Mouse (Mus musculus) right cerebral cortex, postnatal 10 days (tissue): Measurements from ENCODE around the gene Sorbs2.
"Not testable (repeated sequence)": the region's sequence is repeated elsewhere in the genome, so short reads cannot be mapped to it uniquely, and the experiment has no call there.

ENCODE experiments used
- DNase-seq, 2 experiments: peaks; one replicate each; pipeline ENCODE4 v3.0.0; 2021; ENCODE audit warnings: low spot score in 2 of 2

Gene Sorbs2

DNA sequence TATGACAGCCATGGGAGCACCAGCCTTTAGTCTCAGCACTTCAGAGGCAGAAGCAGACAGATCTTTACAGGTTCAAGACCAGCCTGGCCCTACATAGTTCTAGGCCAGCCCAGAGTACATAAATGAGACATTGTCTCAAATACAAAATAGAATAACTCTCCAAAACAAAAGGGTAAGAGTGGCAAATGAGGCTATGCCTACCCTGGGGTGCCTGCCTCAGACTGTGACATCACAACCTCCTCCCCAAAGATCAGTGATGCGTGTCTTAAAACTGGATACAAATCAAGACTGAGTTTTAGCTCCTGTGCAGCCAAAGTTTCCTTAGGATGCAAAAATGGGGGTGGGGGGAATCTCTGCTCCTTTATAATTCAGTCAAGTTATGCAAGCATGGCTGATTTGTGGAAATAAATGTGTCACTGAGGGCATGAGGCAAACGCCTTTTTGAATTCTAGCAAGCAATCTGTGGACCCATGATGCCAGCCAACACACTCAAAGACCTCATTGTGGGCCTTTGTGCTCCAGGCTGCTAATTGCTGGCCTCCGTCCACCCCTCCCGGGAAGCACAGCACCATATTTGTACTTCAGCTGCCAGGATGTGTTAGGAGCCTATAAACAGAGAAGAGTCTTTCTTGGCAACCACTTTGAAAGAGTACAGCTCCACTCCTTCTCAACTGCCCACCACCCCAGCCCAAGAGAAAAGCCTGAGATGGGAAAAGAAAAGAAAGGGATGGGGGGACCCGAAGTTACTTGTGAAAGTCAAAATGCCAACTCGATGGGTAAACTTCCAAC is 336.7 kb downstream of the Sorbs2 start:
- DNase-seq, result peak; percentile 88 to 92

DNA sequence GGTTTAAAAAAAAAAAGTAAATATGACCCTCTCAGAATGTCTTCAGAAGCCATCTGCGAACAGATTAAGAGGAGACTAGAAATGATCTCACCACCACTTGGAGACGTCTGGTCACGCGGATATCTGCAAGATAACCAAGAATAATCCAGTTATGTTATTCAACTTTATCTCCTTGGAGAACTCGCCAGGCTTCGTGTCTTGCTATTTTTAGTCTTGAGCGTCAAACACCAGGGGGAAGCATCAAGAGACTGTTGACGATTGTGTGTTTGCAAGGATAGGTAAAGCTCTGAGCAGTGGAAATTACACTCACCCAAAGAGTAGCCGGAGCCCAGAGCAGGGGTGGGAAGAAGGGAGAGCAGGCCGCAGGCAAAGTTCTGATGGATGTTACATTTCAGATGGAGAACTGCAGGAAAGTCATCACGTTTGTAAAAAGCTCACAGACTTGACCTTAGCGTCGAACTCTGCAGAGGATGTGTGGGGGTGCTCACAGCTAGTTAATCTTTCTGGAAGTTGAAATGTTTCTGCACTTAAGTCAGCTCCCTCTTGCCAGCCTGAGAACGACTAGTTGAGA is 337.4 kb downstream of the Sorbs2 start:
- DNase-seq, result peak in 1 of 2 experiments; percentile 40

DNA sequence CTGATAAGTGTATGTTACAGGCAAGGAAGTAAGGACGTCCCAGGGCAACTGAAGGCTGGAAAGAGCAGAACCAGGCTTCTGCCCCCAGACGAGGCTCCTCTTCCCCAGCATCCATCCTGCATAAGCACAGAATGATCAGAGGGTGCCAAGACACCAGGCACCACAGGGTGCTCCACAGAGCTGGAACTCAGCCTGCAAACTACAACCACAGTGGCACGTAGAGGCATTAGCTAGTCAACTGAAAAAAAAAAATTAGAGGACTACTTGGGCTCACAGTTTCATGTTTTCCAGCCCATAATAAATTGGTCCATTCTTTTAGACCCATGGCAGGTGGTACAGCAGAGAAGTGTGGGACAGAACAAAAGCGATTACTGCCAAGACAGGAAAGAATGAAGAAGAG is 338.3 kb downstream of the Sorbs2 start:
- no peak for DNase-seq

DNA sequence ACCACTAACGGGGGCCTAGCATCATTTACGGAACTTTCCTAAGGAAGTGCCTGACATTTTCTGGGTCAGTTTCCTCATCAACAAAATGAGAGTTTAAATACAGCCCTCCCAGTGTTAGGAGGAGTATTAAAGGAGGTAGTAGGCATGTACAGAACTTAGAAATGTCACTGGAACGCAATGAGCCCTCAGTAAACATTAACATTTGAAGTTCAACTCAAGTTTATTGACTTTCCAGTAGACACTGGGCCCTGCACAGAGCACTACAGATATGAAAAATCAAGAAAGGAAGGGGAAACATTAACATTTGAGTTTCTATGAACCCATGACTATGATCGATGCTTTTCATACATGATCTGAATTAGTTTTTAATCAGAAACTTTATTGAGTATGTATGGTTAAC is 347.5 kb downstream of the Sorbs2 start:
- DNase-seq, result no peak

DNA sequence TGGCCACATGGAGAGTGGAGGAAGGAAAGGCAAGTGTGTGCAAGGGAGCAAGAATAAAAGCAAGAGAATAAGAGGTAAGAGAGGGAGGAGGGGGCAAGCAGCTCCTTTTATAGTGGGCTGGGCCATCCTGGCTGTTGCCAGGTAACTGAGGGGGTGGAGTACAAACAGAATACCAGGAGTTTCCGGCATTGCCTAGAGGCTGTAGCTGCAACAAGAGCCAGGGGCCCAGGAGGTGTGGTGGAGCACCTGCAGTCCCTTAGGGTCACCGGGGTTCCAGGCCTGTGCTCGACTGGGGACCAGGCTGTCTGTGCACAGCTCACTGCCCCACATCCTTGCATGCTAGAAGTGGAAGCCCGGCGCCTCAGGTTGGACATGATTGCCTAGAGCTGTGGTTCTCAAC is 350.1 kb downstream of the Sorbs2 start:
- no peak for DNase-seq

DNA sequence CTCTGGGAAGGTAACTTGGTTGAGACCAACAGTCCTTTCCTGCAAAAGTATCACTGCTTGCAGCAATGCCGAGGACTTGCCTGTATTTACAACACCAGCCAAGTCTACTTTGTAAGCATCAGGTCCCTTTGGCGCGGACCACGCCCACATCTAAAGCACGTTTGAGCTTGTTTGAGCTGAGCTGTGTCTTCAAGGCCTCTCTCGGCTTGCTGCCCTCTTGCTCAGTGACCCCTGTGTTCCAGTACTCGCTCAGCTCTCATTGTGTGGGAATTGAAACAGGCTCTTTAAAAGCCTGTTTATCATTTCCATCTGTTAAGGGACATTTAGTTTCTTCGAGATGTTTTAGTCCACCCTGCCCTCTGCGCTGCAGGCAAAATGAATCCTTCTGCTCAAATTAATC is 350.8 kb downstream of the Sorbs2 start:
- DNase-seq, result no peak

DNA sequence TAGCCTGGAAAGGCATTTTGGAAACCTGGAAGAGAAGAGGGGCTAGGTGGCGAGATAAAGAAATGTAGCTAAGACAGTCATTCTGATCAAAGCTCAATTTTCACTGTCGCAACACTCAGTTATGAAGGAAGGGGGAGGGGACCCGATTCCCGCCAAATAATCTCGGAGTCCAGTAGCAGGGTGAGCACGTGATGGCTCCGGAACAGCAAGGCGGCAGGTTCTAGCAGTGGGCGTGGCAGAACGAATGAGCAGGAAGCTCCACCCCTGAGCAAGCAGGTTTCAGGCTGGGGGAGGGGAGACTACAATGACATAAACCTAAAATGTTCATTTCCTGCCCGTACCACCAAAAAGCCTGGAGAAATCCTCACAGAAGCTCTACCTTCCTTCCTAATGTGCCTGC is 364.0 kb downstream of the Sorbs2 start:
- not testable (repeated sequence) for DNase-seq

DNA sequence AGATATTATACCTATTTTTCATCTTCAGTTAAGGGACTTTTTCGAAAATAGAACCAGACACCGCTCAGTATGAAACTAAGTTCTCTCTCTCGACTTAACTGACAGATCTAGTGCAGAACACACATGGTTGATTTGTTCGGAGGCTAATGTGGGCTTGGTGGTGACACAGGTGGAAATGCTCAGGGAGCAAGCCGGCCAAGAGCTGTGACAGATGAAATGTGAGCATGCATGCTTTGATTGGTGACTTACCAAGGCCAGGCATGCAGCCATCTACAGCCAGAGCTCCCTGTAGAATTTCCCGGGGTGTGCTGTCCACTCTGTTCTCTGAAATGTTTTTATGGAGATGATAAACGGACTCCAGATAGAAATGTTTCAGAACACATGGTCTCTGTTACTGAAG is 364.5 kb downstream of the Sorbs2 start:
- no peak for DNase-seq

DNA sequence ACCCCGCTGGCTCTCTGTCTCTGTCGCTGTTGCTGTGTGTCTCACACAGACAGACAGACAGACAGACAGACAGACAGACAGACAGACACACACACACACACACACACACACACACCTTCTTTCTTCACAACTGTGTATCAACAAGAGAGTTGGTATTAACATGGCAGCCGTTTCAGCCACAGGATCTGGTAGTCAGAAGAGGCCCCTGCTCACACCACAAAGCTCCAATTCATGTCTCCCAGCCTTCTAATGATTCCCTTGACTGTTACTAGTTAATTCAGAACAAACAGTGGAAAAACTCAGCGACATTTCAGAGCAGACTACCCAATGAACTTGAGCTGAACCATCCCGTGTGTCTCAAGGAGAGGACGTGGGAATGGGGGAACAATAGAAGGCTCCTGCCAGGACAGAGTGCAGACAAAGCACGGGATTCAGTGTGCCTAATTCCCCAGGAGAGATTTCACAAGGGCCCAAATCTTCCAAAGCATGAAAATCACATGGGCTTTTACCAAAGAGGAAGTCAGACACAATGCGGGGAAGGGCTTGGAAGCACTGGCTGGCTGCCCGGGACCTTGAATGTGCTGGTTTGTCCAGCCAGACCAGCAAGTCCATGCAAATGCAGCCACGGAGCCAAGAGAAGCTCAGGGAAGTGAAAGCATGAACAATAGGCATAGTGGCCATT is 367.5 kb downstream of the Sorbs2 start:
- peak; percentile 75 to 78 for DNase-seq

DNA sequence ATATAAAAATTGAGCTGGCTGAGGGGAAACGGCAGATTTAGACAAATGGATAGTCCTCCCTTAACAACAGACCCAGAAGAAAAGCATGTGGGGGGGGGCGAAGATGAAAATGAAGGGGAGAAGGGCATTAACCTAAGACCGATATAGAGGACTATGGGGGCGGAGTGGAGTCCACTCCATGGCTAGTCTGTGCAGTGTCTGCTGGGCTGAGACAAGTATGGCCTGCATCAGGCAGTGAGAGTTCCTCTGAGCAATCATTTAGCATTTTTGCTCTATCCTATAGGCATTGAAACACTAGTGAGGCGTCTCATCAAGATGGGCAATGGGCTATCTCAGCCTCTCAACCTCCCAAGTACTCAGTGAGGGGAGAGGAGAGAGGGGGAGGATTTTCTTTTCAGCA is 368.8 kb downstream of the Sorbs2 start:
- no peak for DNase-seq
